Mouse (Mus musculus): Measurements from ENCODE around the gene Saxo1.

DNA sequence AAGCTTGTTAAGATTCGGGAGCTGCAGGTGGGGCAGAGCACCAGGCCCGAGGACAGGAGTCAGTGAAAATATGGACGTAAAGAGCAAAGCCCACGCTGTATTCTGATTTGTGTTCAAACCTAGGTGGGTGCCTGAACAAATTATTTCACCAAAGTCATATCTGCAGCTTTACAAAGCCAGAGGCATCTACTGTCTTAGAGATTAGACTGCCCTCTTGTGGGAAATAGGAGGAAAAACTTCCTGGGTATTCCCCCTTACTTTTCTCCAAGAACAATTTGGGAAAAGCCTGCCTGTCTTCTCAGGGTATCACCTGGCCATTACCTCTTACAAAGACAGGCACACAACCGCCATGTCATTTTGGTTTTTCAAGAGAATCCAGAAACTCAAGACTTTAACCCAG is 12.5 kb downstream of the Saxo1 start:
- no peak for TF ChIP-seq CTCF (IDR thresholded peaks at IDR 0.05; ENCODE audit: low read depth, low read length)
- no peak for TF ChIP-seq GATA1 (IDR thresholded peaks at IDR 0.05; ENCODE audit: borderline replicate concordance, low read length)
- TF ChIP-seq POLR2AphosphoS5 (IDR thresholded peaks at IDR 0.05; ENCODE audit: insufficient replicate concordance, low read depth, low read length): no peak
- no peak for TF ChIP-seq TAL1 (conservative IDR thresholded peaks at IDR 0.05; ENCODE audit: low read depth, low read length)

Measured in G1E (cell line).